Mouse (Mus musculus) CD4-positive, CD25-positive, alpha-beta regulatory T cell (primary cell): ENCODE measurements around the gene Tie1. TPM values are rescaled to one million over a fixed set of nuclear protein-coding genes. Genes with fewer than 3 reads are reported as not detected.

Experiments
- polyA plus RNA-seq: library from polyadenylated mRNA; unstranded; fragments of 100-300 nt; shearing (Covaris generic); gene quantifications from one replicate; pipeline ENCODE4 v1.2.1, GENCODE M21; 2017

Tie1 gene
- polyA plus RNA-seq, result not detected

DNA sequence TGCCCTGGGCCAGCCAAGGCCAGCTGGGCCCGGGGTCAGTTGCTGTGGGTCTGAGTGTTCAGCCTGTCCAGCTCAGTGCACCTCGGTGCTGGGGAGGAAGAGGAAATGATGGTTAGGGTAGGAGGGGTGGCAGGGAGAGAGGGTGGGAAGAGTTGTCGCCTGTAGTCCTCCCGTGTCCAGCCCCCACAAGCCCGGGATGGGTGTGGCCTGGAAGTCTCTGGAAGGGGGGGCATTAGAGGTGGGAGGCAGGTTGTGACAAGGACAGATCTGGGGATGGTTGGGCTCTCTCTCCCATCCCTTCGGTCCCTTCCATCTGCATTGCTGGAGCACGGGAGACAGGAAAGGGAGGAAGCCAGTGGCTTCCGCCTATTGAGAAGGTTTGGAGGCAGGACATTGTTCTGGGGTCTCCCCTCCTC lies at the start of gene Tie1:
Tie1 (minus strand) TSS at position 345 of the 416 bp plus-strand sequence.

DNA sequence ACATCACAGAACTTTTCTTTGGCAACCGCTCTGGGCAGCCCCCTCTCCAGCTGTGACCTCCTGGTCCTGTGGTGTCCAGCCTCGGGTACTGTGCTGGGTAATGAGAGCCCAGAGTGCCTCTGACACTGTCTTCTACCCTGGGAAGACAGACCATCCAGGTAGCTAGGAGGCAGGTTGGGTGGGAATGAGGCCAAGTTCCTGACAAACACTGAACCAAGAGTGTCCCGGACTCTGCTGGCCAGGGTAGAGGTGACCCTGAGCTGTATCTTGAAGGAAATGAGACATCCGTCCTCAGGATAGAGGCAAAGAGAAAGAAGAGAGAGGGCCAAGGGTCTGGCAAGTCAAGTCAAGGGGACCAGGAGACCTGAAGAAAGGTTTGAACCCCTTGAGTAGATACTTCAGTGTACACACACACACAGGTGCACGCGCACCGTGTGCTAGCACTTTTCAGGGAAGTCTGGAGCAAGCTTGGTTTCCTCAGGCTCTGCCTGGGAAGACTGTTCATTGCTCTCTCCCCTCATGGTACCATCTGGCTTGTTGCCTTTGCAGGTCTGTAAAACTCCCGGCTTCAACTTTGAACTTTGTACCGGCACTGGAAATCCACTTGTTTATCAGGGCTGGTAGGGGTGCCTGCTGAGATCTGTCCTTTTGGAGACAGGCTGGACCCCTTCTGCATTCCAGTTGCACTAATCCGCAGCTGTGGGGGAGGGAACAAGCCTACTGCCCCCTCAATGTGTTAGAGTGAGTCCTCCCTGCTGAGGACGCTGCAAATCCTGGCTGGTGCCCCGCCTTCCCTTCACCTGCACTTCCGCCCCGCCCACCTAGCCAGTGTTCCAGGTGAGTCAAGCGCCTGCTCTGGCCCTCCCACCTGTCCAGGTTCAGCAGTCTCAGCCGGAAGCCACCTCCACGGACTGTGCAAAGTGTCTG lies 36.8 kb upstream of the Tie1 start, which contains the start of gene 2610528J11Rik:
2610528J11Rik (plus strand) TSS at position 592 of the 927 bp plus-strand sequence.

DNA sequence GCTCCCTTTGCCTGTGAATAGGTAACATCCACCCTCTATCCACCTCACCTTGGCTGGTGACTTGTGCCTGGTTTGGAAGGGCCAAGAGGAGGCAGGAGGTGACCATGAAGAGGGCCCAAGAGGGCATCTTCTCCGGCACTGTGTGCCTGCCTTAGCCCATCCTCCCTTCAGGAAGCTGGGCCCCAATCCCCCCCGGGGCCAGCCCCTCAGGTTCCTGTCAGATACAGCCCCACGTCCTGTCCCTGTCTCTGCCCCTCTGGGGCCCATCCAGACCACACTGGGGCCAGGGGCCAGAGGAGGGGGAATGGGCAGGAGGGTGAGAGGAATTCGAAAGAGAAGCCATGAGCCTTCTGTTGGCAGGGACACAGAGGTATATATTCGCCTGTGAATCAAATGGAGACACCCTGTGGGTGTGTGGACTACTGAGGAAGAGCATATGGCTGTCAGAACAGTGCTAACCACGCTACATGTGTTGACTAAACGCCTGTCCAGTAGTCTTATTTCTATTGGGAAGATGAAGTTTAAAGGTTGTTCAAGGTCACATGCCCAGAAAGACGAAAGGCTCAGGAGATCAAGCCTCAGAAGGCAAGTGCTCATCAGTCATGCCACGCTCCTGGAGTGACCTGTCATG lies 32.4 kb downstream of the Tie1 start, which contains the start of gene Mpl:
Mpl (minus strand) TSS at position 169 of the 631 bp plus-strand sequence.

DNA sequence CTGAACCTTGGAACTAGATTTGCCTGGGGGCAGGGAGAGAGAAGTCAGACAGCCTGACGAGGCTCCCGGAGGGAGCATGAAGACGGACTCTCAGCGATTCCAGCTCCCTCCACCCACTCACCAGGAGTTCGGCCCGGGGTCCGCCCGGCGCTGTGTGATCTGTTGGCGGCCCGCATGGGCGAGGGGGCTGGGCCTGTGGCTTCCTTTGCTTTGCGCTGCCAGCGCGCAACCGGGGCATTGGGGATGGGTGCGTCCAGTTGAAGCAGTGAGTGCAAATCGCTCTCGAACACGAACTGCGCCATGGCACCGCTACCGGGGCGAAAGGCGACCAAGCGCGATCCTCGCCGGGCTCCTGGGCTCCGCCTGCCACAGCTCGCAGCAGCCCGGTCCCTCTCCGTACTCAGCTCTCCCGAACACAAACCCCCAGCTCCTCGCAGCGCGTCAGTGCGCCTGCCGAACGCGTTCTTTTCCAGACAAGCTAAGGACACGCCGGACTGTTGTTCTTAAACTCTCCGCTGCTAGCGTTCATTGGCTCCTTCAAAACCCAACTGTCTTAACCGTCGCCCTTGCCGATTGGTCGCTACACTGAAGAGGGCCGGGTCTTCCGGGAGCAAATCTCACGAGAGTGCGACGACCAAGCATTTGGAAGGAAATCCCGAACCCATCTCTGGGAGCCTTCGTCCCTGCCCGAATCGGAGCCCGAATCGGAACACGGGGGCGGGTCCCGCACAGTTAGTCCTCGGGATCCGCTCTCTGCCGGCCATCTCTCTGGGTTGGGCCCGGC lies 52.8 kb downstream of the Tie1 start, which contains the start of gene Cdc20:
Cdc20 (minus strand) TSS at position 533 of the 784 bp plus-strand sequence.

DNA sequence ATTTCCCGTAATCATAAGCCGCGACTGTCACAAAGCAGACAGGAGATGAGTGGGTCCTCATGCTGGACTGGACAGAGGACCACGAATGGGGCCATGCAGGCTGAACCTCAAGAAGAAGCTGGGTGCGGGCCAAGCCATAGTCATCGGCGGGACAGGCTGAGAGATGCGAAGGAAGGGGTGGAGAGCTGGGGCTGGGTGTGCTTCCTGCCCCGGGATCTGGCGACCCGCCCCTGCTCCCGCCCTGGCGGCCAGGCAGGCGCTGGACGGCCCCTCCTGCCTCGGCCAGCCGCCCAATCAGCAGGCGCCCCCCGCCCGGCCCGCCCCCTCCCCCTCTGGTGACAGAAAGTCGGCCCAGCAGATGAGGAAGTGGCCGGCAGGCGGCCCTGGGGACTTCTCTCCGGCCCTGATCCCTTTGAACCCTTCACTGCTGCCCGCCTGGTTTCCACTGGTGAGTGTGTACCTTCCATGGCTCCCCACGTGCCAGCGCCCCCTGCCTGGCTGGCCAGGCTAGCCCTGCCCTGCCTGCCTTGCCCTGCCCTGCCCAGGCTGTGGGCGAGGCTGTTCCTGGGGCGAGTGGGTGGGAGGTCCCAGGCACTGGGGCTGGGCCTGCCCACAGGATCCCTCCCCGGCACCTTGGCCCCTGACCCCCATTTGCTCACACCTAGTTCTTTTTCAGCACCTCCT lies 62.0 kb downstream of the Tie1 start, which contains the start of gene Elovl1:
Elovl1 (plus strand) TSS at position 326 of the 684 bp plus-strand sequence.

Other genes starting within 250 kb of the Tie1 start
- 1.6 TPM for gene Ptprf, start 198.7 kb downstream of the Tie1 start, polyA plus RNA-seq
- gene Szt2, start 80.8 kb downstream of the Tie1 start, polyA plus RNA-seq, result 17.4 TPM
- 114 TPM for gene Med8, start 80.7 kb downstream of the Tie1 start, polyA plus RNA-seq
- 146 TPM for gene Elovl1, start 62.0 kb downstream of the Tie1 start, polyA plus RNA-seq
- gene Cdc20, start 52.7 kb downstream of the Tie1 start, polyA plus RNA-seq, result 11.4 TPM
- not detected for gene Mpl, start 32.5 kb downstream of the Tie1 start, polyA plus RNA-seq
- gene 2610528J11Rik, start 36.9 kb upstream of the Tie1 start, polyA plus RNA-seq, result not detected
- gene Tmem125, start 54.0 kb upstream of the Tie1 start, polyA plus RNA-seq, result 0.19 TPM
- gene Cfap57, start 130.7 kb upstream of the Tie1 start, polyA plus RNA-seq, result not detected
- 170 TPM for gene Ebna1bp2, start 130.7 kb upstream of the Tie1 start, polyA plus RNA-seq
- gene Olfr62, start 168.9 kb upstream of the Tie1 start, polyA plus RNA-seq, result not detected
- not detected for gene Olfr1342, start 202.7 kb upstream of the Tie1 start, polyA plus RNA-seq
- gene Olfr1341, start 213.5 kb upstream of the Tie1 start, polyA plus RNA-seq, result 0.10 TPM
- gene Olfr1340, start 230.1 kb upstream of the Tie1 start, polyA plus RNA-seq, result 0.07 TPM
- not detected for gene Olfr1339, start 242.1 kb upstream of the Tie1 start, polyA plus RNA-seq